Mouse (Mus musculus) lung, postnatal 10 days (tissue): Measurements from ENCODE around the gene Cdca3.
"Not testable (repeated sequence)": the region's sequence is repeated elsewhere in the genome, so short reads cannot be mapped to it uniquely, and the experiment has no call there.

Experiments
- DNase-seq: peaks from one replicate; pipeline ENCODE4 v3.0.0; 2021

Gene Cdca3

DNA sequence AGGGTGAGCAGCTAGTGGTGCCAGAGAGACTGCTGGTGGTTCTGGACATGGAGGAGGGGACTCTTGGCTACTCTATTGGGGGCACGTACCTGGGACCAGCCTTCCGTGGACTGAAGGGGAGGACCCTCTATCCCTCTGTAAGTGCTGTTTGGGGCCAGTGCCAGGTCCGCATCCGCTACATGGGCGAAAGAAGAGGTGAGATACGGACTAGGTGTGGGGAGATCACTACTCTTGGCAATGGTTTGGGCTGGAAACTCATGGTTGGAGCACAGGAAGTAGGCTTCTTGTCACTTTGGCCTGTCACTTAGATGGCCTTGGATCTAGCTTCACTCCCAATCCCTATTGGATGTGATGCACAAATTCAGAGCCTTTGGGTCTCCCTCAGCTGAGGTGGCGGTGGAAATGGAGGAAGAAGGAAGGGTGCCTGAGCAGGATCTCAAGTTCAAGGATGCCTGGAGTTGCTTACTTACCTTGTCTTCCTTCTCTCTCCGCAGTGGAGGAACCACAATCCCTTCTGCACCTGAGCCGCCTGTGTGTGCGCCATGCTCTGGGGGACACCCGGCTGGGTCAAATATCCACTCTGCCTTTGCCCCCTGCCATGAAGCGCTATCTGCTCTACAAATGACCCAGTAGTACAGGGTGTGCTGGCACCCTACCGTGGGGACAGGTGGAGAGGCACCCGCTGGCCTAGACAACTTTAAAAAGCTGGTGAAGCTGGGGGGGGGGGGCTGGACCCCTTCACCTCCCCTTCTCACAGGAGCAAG lies 19.4 kb upstream of the Cdca3 start:
- DNase-seq: no peak

GRCm38 (mm10) chr6:124810566-124811402 lies 18.6 kb upstream of the Cdca3 start:
- not testable (repeated sequence) for DNase-seq

DNA sequence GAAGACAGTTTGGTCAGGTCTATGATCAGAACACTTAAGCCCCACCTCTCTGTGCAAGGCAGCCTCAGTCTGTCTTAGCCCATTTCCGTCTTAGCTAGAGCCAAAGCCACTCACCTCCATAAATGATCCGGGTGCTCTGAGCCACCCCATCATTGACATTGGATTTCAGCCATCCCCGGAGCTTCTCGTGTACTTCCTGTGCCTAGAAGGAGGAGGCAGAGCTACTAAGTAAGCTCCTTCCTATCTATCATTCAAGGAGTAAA lies 18.0 kb upstream of the Cdca3 start:
- no peak for DNase-seq

GRCm38 (mm10) chr6:124811701-124812560 lies 17.4 kb upstream of the Cdca3 start:
- no peak for DNase-seq

GRCm38 (mm10) chr6:124812848-124813247 lies 16.5 kb upstream of the Cdca3 start:
- no peak for DNase-seq

GRCm38 (mm10) chr6:124813496-124813895 lies 15.9 kb upstream of the Cdca3 start:
- peak; percentile 69 for DNase-seq

- DNase-seq: peak; percentile 96
Observed at GRCm38 (mm10) chr6:124813933-124814332, 15.4 kb upstream of the Cdca3 start, which contains the start of gene Tpi1. Gene Tpi1, minus strand, starts transcription at chr6:124814296.

DNA sequence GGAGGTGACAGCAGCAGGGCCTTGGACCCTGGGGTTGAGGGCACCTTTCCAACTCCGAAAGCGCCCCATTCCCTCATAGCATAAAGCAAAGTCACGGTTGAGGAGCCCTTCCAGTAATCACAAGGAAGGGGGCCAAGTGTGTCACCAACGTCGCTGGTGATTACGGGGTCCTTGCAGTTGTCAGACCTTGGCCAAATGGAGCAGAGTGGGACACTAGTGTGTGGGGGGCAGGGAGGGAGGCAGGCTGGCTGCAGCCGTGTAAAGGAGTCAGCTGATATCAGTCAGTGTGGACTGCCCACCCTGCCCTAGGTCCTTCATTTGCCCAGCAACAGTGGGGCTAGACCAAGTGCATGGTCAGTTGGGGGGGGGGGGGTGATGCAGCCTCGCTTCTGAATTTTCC lies 14.9 kb upstream of the Cdca3 start:
- peak; percentile 40 for DNase-seq

DNA sequence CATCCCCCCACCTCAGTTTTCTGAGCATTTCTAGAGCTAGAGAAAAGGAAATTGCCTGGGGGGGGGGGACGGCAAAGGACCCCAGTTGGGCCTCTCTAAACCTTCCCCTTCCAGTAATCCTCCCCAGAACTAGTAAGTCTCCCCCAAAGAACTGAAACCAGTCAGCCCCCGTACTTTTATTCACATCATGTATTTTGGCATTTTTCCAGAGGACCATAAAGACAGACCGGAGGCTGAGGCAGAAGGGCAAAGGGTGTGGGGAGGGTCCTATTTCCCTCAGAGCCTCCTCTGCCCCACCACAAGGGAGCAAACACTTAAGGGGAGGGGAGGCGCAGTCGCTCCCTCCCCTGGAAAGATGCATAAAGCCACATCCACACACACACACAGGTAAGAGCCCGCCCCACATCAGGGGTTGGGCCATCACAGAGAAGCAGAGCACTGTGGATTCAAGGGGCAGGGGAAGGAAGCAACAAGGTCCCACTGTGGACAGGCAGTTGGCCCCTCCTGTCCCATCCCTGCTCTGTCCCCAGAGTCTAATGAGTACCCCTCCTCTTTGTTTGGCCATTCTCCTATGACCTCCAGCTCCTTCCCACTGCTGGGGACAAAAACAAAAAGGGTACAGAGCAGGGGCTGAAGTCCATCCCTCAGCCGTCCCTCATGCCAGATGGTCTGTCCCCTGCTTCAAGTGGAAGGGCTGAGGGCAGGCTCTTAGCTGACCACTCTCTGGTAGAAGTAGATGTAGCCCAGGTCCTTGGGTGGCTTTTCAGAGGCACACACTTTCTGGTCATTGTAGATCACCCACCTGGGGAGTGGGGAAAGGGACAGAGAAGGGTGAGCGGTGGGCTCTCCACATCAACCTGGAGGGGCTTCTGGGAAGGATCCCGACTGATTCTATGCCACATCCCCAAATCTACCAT lies 14.2 kb upstream of the Cdca3 start:
- DNase-seq: no peak

DNA sequence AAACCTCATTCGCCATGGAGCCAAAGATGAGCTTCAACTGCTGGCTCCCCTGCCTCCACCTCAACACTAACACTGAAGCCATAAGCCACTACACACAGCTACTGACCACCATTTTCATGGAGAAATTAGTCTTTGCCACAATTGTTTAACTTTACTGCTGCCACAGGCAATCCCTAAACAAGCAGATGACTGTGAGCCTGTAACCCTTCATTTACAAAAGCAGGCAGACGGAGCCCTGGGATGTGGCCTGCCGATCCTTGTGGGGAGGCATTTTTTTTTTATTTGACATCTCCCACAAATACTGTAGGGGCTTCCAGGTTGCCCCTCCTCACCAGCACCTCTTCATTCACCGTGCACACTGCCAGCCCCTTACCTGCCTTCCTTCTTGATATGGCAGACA lies 12.7 kb upstream of the Cdca3 start:
- no peak for DNase-seq

DNA sequence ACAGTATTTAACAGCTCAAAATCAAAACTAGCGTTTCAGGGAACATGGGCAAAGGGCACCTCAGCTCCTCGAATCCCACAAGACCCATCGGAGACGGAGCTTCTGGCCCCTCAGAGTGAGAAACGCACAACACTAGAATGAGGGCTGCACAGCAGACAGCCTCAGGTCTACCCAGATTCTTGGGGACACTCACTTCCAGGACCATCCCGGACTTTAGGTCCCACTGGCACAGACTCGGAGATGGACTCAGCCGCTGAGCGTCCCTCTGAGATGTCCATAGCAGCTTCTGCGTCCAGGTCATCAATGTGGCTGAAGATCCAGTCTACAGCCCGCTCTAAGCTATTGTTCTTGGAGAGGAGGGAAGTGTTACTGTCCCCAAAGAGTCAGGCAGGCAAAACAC lies 12.2 kb upstream of the Cdca3 start:
- no peak for DNase-seq

DNA sequence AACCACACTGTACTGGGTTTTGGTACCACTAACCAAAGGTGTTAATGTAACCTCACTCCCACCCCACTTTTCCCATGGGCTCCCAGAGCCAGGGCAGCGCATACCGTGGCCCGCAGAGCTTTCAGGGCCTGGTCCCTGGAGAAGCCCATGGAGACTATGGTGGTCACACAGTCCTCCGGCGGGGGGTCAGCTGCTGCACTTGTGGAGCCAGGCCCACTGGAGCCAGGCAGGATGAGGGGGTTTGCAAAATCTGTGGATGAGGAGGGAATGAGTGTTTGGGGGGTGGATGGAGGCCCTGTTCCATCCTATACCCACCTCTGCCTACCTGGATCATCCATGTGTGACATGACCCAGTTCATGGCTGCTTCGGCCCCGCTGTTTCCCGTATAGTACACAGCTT lies 11.8 kb upstream of the Cdca3 start:
- no peak for DNase-seq

DNA sequence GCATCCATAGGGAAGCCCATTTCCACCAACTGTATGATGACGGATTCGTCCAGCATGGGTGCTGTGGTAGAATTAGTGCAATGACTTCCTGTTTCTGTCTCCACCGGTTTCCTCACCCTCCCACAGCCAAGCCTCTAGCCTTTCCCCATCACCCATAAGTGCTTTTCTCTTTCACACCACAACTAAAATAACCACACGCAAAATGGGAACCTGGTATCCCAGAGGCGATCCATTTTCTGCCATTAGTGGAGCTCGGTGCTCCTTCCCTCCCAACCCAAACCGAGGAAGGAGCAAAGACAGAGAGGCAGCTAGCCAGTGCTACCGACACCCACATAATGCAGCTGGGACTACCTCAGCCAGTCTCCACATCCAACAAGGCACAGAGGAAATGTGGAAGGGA lies 11.4 kb upstream of the Cdca3 start:
- no peak for DNase-seq

DNA sequence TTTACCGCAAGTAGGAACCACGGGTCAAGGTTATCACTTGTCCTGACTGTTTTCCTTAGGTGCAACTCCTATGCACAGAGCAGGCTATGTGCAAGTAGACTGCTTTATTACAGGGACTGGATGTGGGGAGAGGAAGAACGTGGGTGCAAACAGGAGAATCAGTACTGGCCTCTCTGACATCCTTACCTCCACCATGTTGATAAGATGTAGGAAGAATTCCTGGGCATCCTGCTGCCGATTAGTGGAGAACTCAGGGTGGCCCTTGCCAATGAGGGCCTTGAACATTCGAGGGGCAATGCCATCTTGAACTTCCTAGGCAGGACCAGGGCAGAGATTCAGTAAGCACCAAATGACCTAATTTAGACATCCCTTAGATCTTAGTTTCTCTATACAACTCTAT lies 8.5 kb upstream of the Cdca3 start:
- DNase-seq: no peak

- no peak for DNase-seq
Observed at GRCm38 (mm10) chr6:124822049-124822448, 7.3 kb upstream of the Cdca3 start.

- DNase-seq: peak; percentile 76
Observed at GRCm38 (mm10) chr6:124828101-124828592, 1.2 kb upstream of the Cdca3 start.

DNA sequence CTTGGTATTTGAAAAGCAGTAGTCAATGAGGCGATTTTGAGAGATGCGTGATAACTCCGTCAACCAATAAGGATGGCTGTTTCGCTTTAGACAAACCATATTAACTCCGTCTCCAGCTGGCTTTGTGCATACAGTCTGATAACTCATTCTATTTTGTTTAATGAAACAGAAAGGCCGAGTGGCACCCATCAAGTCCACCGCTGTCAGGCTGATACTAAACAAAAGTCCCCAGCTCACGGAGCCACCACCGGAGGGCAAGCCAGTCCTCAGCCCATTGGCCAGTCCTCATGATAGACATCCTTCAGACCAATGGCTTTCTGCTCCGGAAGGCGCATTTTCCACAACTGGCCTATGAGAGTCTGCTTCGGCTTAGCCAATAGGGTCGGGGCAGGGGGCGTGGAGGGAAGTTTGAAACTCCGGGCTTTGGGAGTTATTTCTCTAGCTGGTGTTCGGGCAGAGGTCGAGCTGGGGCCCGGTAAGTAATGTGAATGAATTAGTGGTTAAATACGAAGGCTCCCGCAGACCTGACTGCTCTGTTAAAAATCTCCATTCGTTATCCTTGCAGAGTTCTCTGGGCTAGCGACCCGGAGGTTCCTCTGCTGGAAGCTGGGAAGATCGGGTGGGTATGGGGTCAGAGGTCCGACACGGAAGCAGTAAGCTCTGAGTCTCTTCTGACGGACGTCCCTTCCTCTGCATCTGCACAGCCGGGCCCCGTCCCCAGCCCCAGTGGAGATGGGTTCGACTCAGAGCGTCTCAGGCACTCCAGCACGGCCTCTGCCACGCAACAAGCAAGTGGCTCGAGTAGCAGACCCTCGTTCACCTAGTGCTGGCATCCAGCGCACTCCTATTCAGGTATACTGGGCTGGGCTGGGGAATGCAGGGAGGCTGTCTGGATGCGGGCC lies 703 bp downstream of the Cdca3 start:
- peak; percentile 96 for DNase-seq

GRCm38 (mm10) chr6:124831199-124831598 lies 1.9 kb downstream of the Cdca3 start:
- DNase-seq: not testable (repeated sequence)

DNA sequence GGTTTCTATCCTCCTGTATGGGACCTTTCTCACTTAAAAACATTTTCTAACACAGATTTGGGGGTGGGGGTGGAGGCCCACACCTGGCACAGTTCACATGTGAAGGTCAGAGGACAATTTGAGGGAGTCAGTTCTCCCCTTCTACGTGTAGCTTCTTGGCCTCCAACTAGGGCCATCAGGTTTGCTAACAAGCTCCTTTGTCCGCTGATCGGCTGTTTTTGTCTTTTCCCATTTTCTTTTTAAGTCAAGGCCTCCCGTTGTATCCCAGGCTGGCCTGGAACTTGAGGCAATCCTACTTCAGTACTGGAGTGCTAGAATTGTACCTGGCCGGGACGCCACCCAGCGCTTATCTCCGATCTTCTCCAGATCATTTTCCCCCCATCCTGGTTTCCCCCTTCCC lies 2.3 kb downstream of the Cdca3 start:
- DNase-seq: no peak

GRCm38 (mm10) chr6:124834512-124835081 lies 5.2 kb downstream of the Cdca3 start:
- DNase-seq: no peak

DNA sequence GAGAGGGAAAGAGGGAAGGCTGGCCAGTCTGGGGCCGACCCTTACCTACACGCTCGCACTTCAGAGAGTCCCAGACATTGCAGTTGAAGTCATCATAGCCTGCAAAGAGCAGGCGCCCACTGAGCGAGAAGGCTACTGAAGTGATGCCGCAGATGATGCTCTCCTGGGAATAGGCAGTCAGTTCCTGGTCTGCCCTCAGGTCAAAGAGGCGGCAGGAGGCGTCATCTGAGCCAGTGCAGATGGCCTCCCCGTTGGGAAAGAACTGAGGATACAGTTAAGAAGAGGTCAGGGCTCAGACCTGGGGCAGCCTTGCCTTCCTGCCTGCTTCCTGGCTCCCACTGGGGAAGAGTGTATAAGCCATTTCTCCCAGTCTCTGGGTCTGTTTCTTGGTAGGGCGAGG lies 6.2 kb downstream of the Cdca3 start:
- peak; percentile 72 for DNase-seq
